ENCODE assay signal across 10 mouse cellular contexts in the genomic region with DNA sequence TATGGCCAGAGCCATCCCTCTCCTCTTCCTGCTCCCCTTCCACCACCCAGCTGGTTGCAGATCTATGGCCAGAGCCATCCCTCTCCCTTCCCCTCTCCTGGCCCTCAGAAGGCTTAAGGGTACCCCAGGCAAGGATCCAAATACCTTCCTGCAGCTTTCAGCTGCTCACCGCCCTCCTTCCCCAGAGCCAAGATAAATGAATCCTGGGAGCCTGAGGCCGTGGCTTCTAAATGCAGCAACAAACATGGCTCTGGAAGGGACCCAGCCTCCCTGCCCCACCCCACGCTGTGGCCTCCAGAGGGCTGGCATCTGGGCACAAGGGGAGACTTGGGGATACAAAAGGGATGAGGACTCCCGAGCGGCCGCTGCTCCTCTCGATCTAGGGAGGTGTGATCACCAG. TPM values are rescaled to one million over a fixed set of nuclear protein-coding genes. Genes with fewer than 3 reads are reported as not detected.
DNase-seq lines count a peak whose midpoint lies in the region; ATAC-seq and TF ChIP-seq lines count a peak whose summit lies in the region.
"Had no signal": no experiment of that assay in that cellular context is flagged by ENCODE, and none has a peak within 500 bp of the region (broad histone marks: within the 10 kb centered on the region; RNA-seq: fewer than 3 reads in every experiment).

No protein-coding gene starts in this region.

- peak; percentile 58 to 60 for DNase-seq in cerebellum, postnatal 10 days
- DNase-seq in cerebellum, adult 11-12 months = no peak
- no peak for DNase-seq in hindbrain, embryonic 10.5 days (ENCODE audit: low spot score)
- DNase-seq in brain, embryonic 14.5 days (ENCODE audit: low read depth) = peak; percentile 75
- DNase-seq in midbrain, embryonic 14.5 days = no peak
- no peak for DNase-seq in testis, postnatal 14 days (ENCODE audit: low spot score)
- DNase-seq in adrenal gland, adult 8-10 months = no peak
- DNase-seq: cerebellum, adult 8-10 months; layer of hippocampus, adult 9-11 months had no signal

- WGBS in hindbrain, embryonic 10.5 days = 87% methylated on average over 7 of the region's 7 CpGs
- WGBS in hindbrain, embryonic 12.5 days = 74% methylated on average over 7 of the region's 7 CpGs
- 63% methylated on average over 7 of the region's 7 CpGs for WGBS in midbrain, embryonic 14.5 days

- H3K9me3 ChIP-seq in hindbrain, embryonic 10.5 days = no peaks in the 10 kb centered on the region
- no peaks in the 10 kb centered on the region for H3K9me3 ChIP-seq in hindbrain, embryonic 12.5 days (replicated peaks)
- no peaks in the 10 kb centered on the region for H3K9me3 ChIP-seq in midbrain, embryonic 14.5 days (ENCODE audit: control insufficient read depth, low read length)

- ATAC-seq in hindbrain, embryonic 12.5 days (ENCODE audit: low FRiP score) = no peak
- ATAC-seq in midbrain, embryonic 14.5 days (ENCODE audit: low FRiP score, low TSS enrichment) = no peak

- no peak overlapping the region for H3K4me2 ChIP-seq in hindbrain, embryonic 12.5 days (replicated peaks)
- H3K4me2 ChIP-seq in midbrain, embryonic 14.5 days (ENCODE audit: low read length) = no peak overlapping the region

- no peak overlapping the region for H3K9ac ChIP-seq in hindbrain, embryonic 12.5 days
- no peak overlapping the region for H3K9ac ChIP-seq in midbrain, embryonic 14.5 days (replicated peaks; ENCODE audit: low read length)

- no peak for TF ChIP-seq POLR2A in brain, embryonic 14.5 days (IDR thresholded peaks at IDR 0.05; ENCODE audit: borderline replicate concordance, extremely low read depth, insufficient read depth, insufficient read length, poor library complexity, severe bottlenecking)

- no peaks in the 10 kb centered on the region for H3K27me3 ChIP-seq in hindbrain, embryonic 10.5 days (ENCODE audit: insufficient read depth, poor library complexity, severe bottlenecking)
- no peaks in the 10 kb centered on the region for H3K27me3 ChIP-seq in hindbrain, embryonic 12.5 days
- no peaks in the 10 kb centered on the region for H3K27me3 ChIP-seq in midbrain, embryonic 14.5 days (ENCODE audit: control insufficient read depth, insufficient read depth, low read length)

- peaks cover 59% of the 10 kb centered on the region for H3K4me1 ChIP-seq in hindbrain, embryonic 10.5 days (replicated peaks)
- peaks cover 20% of the 10 kb centered on the region for H3K4me1 ChIP-seq in hindbrain, embryonic 12.5 days
- peaks cover 6% of the 10 kb centered on the region; the same call in 1 of the 2 replicates for H3K4me1 ChIP-seq in midbrain, embryonic 14.5 days (ENCODE audit: control insufficient read depth, insufficient read depth, low read length)

- no peak for TF ChIP-seq CTCF in brain, embryonic 14.5 days (IDR thresholded peaks at IDR 0.05; ENCODE audit: borderline replicate concordance, extremely low read depth, insufficient read depth, insufficient read length)

- H3K4me3 ChIP-seq in hindbrain, embryonic 10.5 days = no peak overlapping the region
- H3K4me3 ChIP-seq in hindbrain, embryonic 12.5 days = no peak overlapping the region
- H3K4me3 ChIP-seq in midbrain, embryonic 14.5 days (replicated peaks; ENCODE audit: low read depth, low read length) = no peak overlapping the region

- H3K36me3 ChIP-seq in hindbrain, embryonic 10.5 days = peaks cover 100% of the 10 kb centered on the region
- H3K36me3 ChIP-seq in hindbrain, embryonic 12.5 days = peaks cover 72% of the 10 kb centered on the region
- peaks cover 79% of the 10 kb centered on the region for H3K36me3 ChIP-seq in midbrain, embryonic 14.5 days (ENCODE audit: control insufficient read depth, insufficient read depth, low read length)

- H3K27ac ChIP-seq in hindbrain, embryonic 10.5 days = peak overlapping the region; percentile 8; the same call in 1 of the 2 replicates
- H3K27ac ChIP-seq in hindbrain, embryonic 12.5 days = no peak overlapping the region
- peak overlapping the region; percentile 28; the same call in 1 of the 2 replicates for H3K27ac ChIP-seq in midbrain, embryonic 14.5 days (replicated peaks; ENCODE audit: low read depth, low read length)

RNA-seq across cellular contexts. Expression of a gene that starts 37.1 kb away (rescaled TPM):
- 38.4 and 51.1 TPM in 2 replicates for polyA plus RNA-seq in hindbrain, embryonic 10.5 days (2016; fragmentation: Nextera tagmentation; extraction: Ambion mirVana)
- 55.3 and 55.7 TPM in 2 replicates for polyA plus RNA-seq in hindbrain, embryonic 12.5 days (2016; fragmentation: Nextera tagmentation; extraction: Ambion mirVana)
- 59.9 and 142 TPM in 2 replicates for polyA plus RNA-seq in brain, embryonic 14.5 days (2012; rRNA removed)
- 46.4 and 59.4 TPM in 2 replicates for polyA plus RNA-seq in midbrain, embryonic 14.5 days (2014; fragmentation: Nextera tagmentation; extraction: Ambion mirVana)
- 10 to 100 TPM; 12.8 to 16.1 (median 14.0) TPM for total RNA-seq in adrenal gland, adult 8-10 months (2022)

Comparison
In these comparisons a context has a peak if more than half of its experiments do, and no peak if none do; other contexts are left out.
1. DNase-seq: peak in cerebellum, postnatal 10 days (2 of 2) and brain, embryonic 14.5 days (single experiment); none in cerebellum, adult 11-12 months (single experiment), hindbrain, embryonic 10.5 days (single experiment), midbrain, embryonic 14.5 days (single experiment), testis, postnatal 14 days (single experiment) and adrenal gland, adult 8-10 months (single experiment).